Mouse (Mus musculus) thymus, adult 2 months (tissue): ENCODE results near the gene Hsp90ab1. TPM values are rescaled to one million over a fixed set of nuclear protein-coding genes. Genes with fewer than 3 reads are reported as not detected.

Experiments
- DNase-seq: peaks from one replicate; pipeline ENCODE4 v3.0.0; 2021
- H3K27ac ChIP-seq: fragments of 200-500 bp; 2 replicates; pipeline ENCODE4 v1.5.1; 2012; ENCODE audit warnings: low read length, control low read depth; ENCODE audit not compliant: control insufficient read depth, insufficient read depth
- H3K27me3 ChIP-seq: fragments of 200-500 bp; 2 replicates; pipeline ENCODE4 v1.6.1; 2012; ENCODE audit warnings: mild to moderate bottlenecking, low read length, moderate library complexity, mixed read lengths; ENCODE audit not compliant: control insufficient read depth, insufficient read depth
- H3K36me3 ChIP-seq: fragments of 200-500 bp; 2 replicates; pipeline ENCODE4 v1.6.1; 2012; ENCODE audit warnings: mild to moderate bottlenecking, low read length, moderate library complexity; ENCODE audit not compliant: control insufficient read depth, insufficient read depth
- H3K4me1 ChIP-seq: fragments of 200-500 bp; replicated peaks from 2 replicates; pipeline ENCODE4 v1.6.1; 2012; ENCODE audit warnings: low read length; ENCODE audit not compliant: control insufficient read depth, insufficient read depth
- H3K4me3 ChIP-seq: fragments of 200-500 bp; 2 replicates; pipeline ENCODE4 v1.5.1; 2012; ENCODE audit warnings: mild to moderate bottlenecking, low read length, control low read depth, moderate library complexity; ENCODE audit not compliant: control insufficient read depth, insufficient read depth
- CTCF ChIP-seq: fragments of 200-500 bp; IDR thresholded peaks from 2 replicates; pipeline ENCODE4 v1.5.1; 2012; ENCODE audit warnings: mild to moderate bottlenecking, control low read depth, low read length, moderate library complexity, borderline replicate concordance; ENCODE audit not compliant: control insufficient read depth, poor library complexity, insufficient read depth; ENCODE audit errors: extremely low read depth
- POLR2A ChIP-seq: fragments of 200-500 bp; IDR thresholded peaks from 2 replicates; pipeline ENCODE4 v1.6.1; 2012; ENCODE audit warnings: mild to moderate bottlenecking, low read length, control low read depth, moderate library complexity; ENCODE audit not compliant: control insufficient read depth, poor library complexity, insufficient read depth; ENCODE audit errors: extremely low read depth
- WGBS: fragments of 180-500 bp; shearing (Covaris S2); methylation state at CpG from one replicate; pipeline ENCODE4 v1.1.7; 2018; 5-methylcytosine and 5-hydroxymethylcytosine counted together
- polyA plus RNA-seq: library from polyadenylated mRNA; depleted of rRNA; stranded (reverse); fragments of >200 nt; gene quantifications from 2 replicates; pipeline ENCODE4 v1.2.3, GENCODE M21; 2012; rRNA removed

The Hsp90ab1 gene
- polyA plus RNA-seq: 455 and 506 TPM in 2 replicates

DNA sequence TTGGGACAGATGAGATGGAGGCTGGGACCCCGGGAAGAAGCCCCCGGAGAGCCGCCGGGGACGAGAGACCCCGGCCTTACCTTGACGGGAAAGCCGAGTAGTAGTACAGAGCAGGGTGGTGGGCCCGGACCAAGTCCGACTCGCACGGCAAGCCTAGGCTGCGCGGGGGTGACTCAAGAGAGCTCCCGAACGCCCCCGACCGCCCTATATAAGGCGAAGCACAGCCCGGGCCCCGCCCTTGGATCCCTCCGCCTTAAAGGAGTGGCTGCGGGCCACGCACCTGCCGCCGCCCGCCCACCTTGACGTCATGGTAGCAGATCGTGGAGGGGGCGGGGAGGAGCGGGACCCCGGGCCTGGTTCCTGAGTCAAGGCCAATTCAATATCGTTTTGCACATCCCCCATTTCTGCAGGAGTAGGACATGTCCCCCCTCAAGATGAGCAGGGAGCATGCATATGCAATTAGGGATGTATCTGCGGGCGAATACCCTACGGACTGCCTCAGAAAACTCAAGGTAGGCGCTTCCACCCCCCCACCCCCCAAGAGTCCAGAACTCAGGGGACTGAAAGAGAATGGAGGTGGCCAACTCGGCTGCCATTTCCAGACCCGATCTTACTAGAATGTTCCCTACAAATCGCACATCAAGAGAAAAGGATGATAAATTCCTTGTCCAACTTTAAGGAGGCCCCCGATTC, at the start of gene Hsp90ab1:
Hsp90ab1 (minus strand) TSS at position 185 of the 693 bp plus-strand sequence.
- under 1% methylated on average over 41 of the region's 41 CpGs for WGBS
- Histone ChIP-seq H3K36me3 (peaks cover 34% of the 10 kb centered on the region), H3K27ac (peak within 1 kb of the TSS; percentile 94), H3K27me3 (no peaks in the 10 kb centered on the region), H3K4me1 (peaks cover 10% of the 10 kb centered on the region), H3K4me3 (peak within 1 kb of the TSS; percentile 86)
- TF ChIP-seq CTCF (no peak), POLR2A (peak; percentile 99)
- DNase-seq: peak; percentile 100

- H3K4me1 ChIP-seq: peaks cover 21% of the 10 kb centered on the region
- peak; percentile 57 for DNase-seq
Observed at GRCm38 (mm10) chr17:45619386-45620256, 46.5 kb upstream of the Hsp90ab1 start.

GRCm38 (mm10) chr17:45618941-45619385, 45.9 kb upstream of the Hsp90ab1 start:
- Histone ChIP-seq H3K4me3 (peak overlapping the region; percentile 49), H3K4me1 (peaks cover 21% of the 10 kb centered on the region), H3K27ac (peak overlapping the region; percentile 98), H3K36me3 (no peaks in the 10 kb centered on the region), H3K27me3 (no peaks in the 10 kb centered on the region)
- peak; percentile 55 for TF ChIP-seq POLR2A
- TF ChIP-seq CTCF: no peak
- peak; percentile 71 for DNase-seq
- 8% methylated on average over 8 of the region's 8 CpGs for WGBS

More at GRCm38 (mm10) chr17:45619386-45620256, 46.5 kb upstream of the Hsp90ab1 start:
- TF ChIP-seq CTCF (0 out of 2 replicates have a peak, but pooled peaks have one; percentile 39), POLR2A (0 out of 2 replicates have a peak, but pooled peaks have one; percentile 9)
- H3K36me3 ChIP-seq: no peaks in the 10 kb centered on the region
- WGBS: 2% methylated on average over 20 of the region's 20 CpGs
- peak overlapping the region; percentile 49 for H3K4me3 ChIP-seq
- no peaks in the 10 kb centered on the region for H3K27me3 ChIP-seq
- peak overlapping the region; percentile 98 for H3K27ac ChIP-seq

DNA sequence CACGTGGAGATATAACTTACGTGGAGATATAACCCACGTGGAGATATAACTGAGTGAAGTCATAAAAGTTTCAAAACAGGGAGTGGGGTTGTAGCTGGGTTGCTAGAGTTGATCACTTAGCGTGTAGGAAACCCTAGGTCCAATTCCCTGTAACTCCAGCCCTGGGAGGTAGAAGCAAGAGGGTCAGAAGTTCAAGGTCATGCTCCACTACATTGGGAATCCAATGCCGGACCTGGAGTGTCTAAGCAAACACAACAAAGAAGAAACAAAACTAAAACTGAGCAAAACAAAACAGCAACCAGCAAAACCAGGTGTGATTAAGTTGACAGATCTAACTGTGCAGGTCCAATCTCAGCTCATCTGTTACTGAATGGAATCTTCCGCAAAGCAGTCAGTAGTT, 44.6 kb upstream of the Hsp90ab1 start:
- no peak for DNase-seq
- H3K27me3 ChIP-seq: no peaks in the 10 kb centered on the region

GRCm38 (mm10) chr17:45616679-45617078, 43.6 kb upstream of the Hsp90ab1 start:
- Histone ChIP-seq H3K36me3 (no peaks in the 10 kb centered on the region), H3K27ac (no peak overlapping the region), H3K27me3 (no peaks in the 10 kb centered on the region), H3K4me1 (peaks cover 21% of the 10 kb centered on the region), H3K4me3 (no peak overlapping the region)
- 93% methylated on average over 3 of the region's 3 CpGs for WGBS
- DNase-seq: no peak
- TF ChIP-seq POLR2A (no peak), CTCF (no peak)

More for the DNA sequence above, 44.6 kb upstream of the Hsp90ab1 start:
- H3K36me3 ChIP-seq: no peaks in the 10 kb centered on the region
- 95% methylated on average over 6 of the region's 6 CpGs for WGBS
- no peak overlapping the region for H3K4me3 ChIP-seq
- TF ChIP-seq CTCF (no peak), POLR2A (no peak)
- H3K27ac ChIP-seq: peak overlapping the region; percentile 56; the same call in 1 of the 2 replicates
- peaks cover 21% of the 10 kb centered on the region for H3K4me1 ChIP-seq

- TF ChIP-seq POLR2A (no peak), CTCF (no peak)
- WGBS: 88% methylated on average over 4 of the region's 4 CpGs
- DNase-seq: no peak
Observed at GRCm38 (mm10) chr17:45616046-45616650, 43.1 kb upstream of the Hsp90ab1 start.

More at GRCm38 (mm10) chr17:45616046-45616650, 43.1 kb upstream of the Hsp90ab1 start:
- Histone ChIP-seq H3K36me3 (no peaks in the 10 kb centered on the region), H3K4me3 (no peak overlapping the region), H3K27ac (no peak overlapping the region), H3K27me3 (no peaks in the 10 kb centered on the region), H3K4me1 (peaks cover 16% of the 10 kb centered on the region)
